Mouse (Mus musculus) Patski (cell line): Measurements from ENCODE around the gene Gxylt2. TPM values are rescaled to one million over a fixed set of nuclear protein-coding genes. Genes with fewer than 3 reads are reported as not detected.

Source experiments
- ATAC-seq: fragments of 100-300 bp; one replicate; pipeline ENCODE4 v1.8.0; 2021
- CTCF ChIA-PET: fragments of 350-600 bp; sonication (Branson Sonifier 250); formaldehyde crosslinking; loops from one replicate; lab custom pipeline; 2022; ENCODE audit warnings: inconsistent platforms; lab: Charles Lee
- POLR2A ChIA-PET: fragments of 350-600 bp; sonication (Branson Sonifier 250); formaldehyde crosslinking; loops from one replicate; lab custom pipeline; 2022; ENCODE audit warnings: antibody characterized with exemption, inconsistent platforms; lab: Charles Lee
- DNase-seq: peaks from one replicate; pipeline ENCODE4 v3.0.0-alpha.2; 2011; ENCODE audit warnings: low read depth, low spot score
- H3K27me3 ChIP-seq: fragments of 371-371 bp; one replicate; pipeline ENCODE4 v1.5.1; 2021
- CTCF ChIP-seq: fragments of 100-300 bp; IDR thresholded peaks from one replicate; pipeline ENCODE4 v1.5.1; 2021
- in situ Hi-C: fragments of 300-500 bp; cut with MboI; formaldehyde crosslinking; loops from 3 replicates; pipeline ENCODE4 v1.11.1; 2018; ENCODE audit warnings: low pct_unique_long_range_greater_than_20kb, mixed read lengths
- polyA plus RNA-seq: library from polyadenylated mRNA; unstranded; gene quantifications from one replicate; pipeline ENCODE4 v1.2.3, GENCODE M21; 2021

Gene Gxylt2
- polyA plus RNA-seq, 1 experiment from 2014 or later = 96.2 TPM

DNA sequence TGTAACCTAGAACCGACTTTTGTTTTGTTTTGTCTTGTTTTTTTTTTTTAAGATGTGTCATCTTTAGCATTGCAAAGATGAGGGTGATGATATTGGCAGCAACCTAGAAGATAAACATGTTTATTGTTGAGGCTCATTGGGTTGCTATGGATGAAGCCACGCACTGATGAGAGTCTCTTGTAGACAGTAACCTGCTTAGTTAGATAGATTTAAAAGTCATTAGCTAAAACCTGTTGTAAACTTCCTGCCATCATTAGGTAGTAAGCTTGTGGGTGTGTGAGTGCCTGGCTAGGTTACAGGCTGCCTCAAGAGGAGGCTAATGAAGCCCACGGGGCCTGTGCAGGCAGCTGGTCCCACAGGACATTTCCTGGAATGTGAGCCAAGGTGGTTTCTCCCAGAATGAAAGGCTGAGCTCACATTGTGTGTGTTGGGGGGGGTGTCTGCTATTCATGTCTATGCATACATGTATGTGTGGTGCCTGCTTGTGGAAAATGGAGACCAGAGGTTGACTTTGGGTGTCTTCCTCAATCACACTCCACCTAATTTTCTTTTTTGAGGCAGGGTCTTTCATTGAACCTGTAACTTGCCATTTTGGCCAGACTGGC lies 87.6 kb downstream of the Gxylt2 start:
- in situ Hi-C loops = no loop called here
- DNase-seq = no peak
- H3K27me3 ChIP-seq = no peaks in the 10 kb centered on the region
- CTCF ChIA-PET = no interaction called here
- POLR2A ChIA-PET = interaction anchor here (1.1 kb wide), 1 partner anchor 41 kb away, joined by 3 read pairs; the partner anchor contains the start of gene Ppp4r2
- TF ChIP-seq CTCF = no peak
- ATAC-seq = no peak

GRCm38 (mm10) chr6:100792973-100793769 lies 88.6 kb downstream of the Gxylt2 start:
- TF ChIP-seq CTCF = no peak
- in situ Hi-C loops = no loop called here
- H3K27me3 ChIP-seq = no peaks in the 10 kb centered on the region
- DNase-seq = no peak
- ChIA-PET CTCF (interaction anchor here (1.6 kb wide), 1 partner anchor 10 kb away, joined by 4 read pairs; no protein-coding TSS in a partner anchor), POLR2A (no interaction called here)
- no peak for ATAC-seq

GRCm38 (mm10) chr6:100795797-100796196 lies 91.3 kb downstream of the Gxylt2 start:
- ChIA-PET CTCF (no interaction called here), POLR2A (no interaction called here)
- ATAC-seq = no peak
- DNase-seq = no peak
- no peaks in the 10 kb centered on the region for H3K27me3 ChIP-seq
- in situ Hi-C loops = loop anchor here (5.0 kb wide), 2 partner anchors 37 to 67 kb away; partner anchors contain the start of gene Ppp4r2
- TF ChIP-seq CTCF = no peak

GRCm38 (mm10) chr6:100799290-100799689 lies 94.8 kb downstream of the Gxylt2 start:
- POLR2A ChIA-PET = no interaction called here
- CTCF ChIA-PET = no interaction called here
- ATAC-seq (peak; percentile 78), DNase-seq (peak; percentile 83)
- H3K27me3 ChIP-seq = no peaks in the 10 kb centered on the region
- in situ Hi-C loops = loop anchor here (5.0 kb wide), 2 partner anchors 33 to 63 kb away; partner anchors contain the start of gene Ppp4r2
- TF ChIP-seq CTCF = no peak

GRCm38 (mm10) chr6:100799766-100800165 lies 95.2 kb downstream of the Gxylt2 start:
- POLR2A ChIA-PET = no interaction called here
- DNase-seq = no peak
- CTCF ChIA-PET = no interaction called here
- TF ChIP-seq CTCF = no peak
- no peaks in the 10 kb centered on the region for H3K27me3 ChIP-seq
- in situ Hi-C loops = loop anchor here (5.0 kb wide), 3 partner anchors 33 to 92 kb away; partner anchors contain the start of gene Ppp4r2
- peak; percentile 0 for ATAC-seq

DNA sequence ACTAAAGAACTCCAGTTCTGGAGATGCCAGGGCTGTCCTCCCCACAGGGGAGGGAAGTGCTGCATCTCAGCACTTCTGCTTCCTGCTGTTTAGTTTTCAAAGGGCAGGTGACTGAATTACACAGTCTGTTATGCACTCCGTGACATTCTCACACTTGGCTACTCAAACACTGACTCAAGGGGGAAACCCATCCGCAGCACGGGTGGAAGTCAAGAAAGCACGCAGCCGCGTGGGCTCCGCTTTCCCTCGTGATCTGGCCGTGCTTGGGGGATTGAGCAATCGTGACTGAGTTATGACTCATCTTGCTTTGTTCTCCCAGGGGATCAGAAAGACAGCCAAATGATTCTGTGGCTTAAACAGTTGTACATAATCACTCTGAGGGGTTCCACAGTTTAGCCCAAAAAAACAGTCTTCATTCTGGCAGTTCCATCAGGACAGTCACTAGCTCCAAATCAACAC lies 96.0 kb downstream of the Gxylt2 start:
- ChIA-PET POLR2A (interaction anchor here (0.7 kb wide), 1 partner anchor 35 kb away, joined by 3 read pairs; no protein-coding TSS in a partner anchor), CTCF (interaction anchor here (1.2 kb wide), 1 partner anchor 24 kb away, joined by 3 read pairs; no protein-coding TSS in a partner anchor)
- in situ Hi-C loops = loop anchor here (5.0 kb wide), 1 partner anchor 93 kb away; no protein-coding TSS in a partner anchor
- TF ChIP-seq CTCF = no peak
- DNase-seq (peak; percentile 95), ATAC-seq (peak; percentile 68)
- H3K27me3 ChIP-seq = no peaks in the 10 kb centered on the region

DNA sequence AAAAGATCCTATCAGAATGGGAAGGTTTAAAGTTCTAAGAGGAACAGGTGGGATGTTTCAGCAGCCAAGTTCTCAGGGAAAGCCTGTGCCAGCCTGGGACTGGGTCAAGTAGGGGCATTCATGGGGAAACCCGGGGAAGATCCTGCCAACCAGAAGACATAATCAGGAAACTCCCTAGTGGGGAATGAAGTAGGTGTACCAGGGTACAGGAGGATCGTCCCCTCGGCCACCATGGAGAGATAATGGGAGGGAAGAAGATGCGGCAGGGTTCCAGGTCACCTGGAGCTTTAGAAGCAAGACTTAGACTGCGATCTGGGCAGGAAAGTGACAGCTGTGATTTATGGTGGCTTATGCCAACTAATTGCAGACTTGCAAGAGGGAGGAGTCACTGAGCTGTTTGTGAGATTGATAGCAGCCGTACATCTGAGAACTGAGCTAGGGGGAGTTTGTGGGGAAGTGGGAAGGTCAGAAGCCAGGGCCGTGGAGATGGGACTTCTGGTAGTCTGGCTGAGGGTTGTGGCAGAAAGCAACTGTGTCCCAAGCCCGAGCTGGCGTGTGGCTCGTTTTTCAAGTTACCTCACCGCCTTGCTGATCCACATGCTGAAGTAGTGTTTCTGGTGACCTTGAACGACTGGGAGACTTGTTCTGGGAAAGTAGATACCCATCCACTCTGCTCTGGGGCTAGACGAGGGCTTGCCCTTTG lies 98.0 kb downstream of the Gxylt2 start:
- H3K27me3 ChIP-seq = no peaks in the 10 kb centered on the region
- ChIA-PET CTCF (no interaction called here), POLR2A (no interaction called here)
- no peak for DNase-seq
- in situ Hi-C loops = loop anchor here (5.0 kb wide), 1 partner anchor 95 kb away; no protein-coding TSS in a partner anchor
- TF ChIP-seq CTCF = no peak
- no peak for ATAC-seq

DNA sequence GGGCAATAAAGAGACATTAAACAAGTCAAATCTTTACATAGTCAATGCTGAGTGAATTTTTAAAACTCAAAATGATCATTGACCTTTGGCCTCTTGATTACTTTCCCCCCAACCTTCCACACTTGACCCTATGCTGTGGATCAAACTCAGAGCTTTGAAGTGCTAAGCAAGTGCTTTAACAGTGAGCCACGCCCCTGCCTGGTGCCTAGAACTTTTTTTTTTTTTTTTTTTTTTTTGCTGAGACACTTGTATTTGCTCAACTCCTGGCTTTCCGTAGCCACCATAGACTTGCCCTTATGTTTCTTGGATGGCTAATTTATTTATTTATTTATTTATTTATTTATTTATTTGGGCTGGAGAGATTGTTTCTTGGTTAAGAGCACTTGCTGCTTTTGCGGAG lies 98.7 kb downstream of the Gxylt2 start:
- H3K27me3 ChIP-seq = no peaks in the 10 kb centered on the region
- DNase-seq (no peak), ATAC-seq (no peak)
- no peak for TF ChIP-seq CTCF
- in situ Hi-C loops = loop anchor here (5.0 kb wide), 1 partner anchor 96 kb away; no protein-coding TSS in a partner anchor
- CTCF ChIA-PET = no interaction called here
- POLR2A ChIA-PET = no interaction called here

GRCm38 (mm10) chr6:100807187-100807586 lies 102.7 kb downstream of the Gxylt2 start:
- ChIA-PET CTCF (no interaction called here), POLR2A (no interaction called here)
- TF ChIP-seq CTCF = no peak
- no peak for ATAC-seq
- H3K27me3 ChIP-seq = no peaks in the 10 kb centered on the region
- in situ Hi-C loops = no loop called here
- no peak for DNase-seq

- ChIA-PET POLR2A (interaction anchor here (0.6 to 0.7 kb wide), 2 partner anchors 55 to 83 kb away, joined by 4 read pairs; no protein-coding TSS in a partner anchor), CTCF (no interaction called here)
- ATAC-seq = no peak
- TF ChIP-seq CTCF = no peak
- in situ Hi-C loops = no loop called here
- H3K27me3 ChIP-seq = no peaks in the 10 kb centered on the region
- no peak for DNase-seq
Measured at GRCm38 (mm10) chr6:100807746-100808145, 103.2 kb downstream of the Gxylt2 start.
